Mouse (Mus musculus) testis, postnatal 10 days (tissue): ENCODE data around the gene Lsmem1.
"Not testable (repeated sequence)": the region's sequence is repeated elsewhere in the genome, so short reads cannot be mapped to it uniquely, and the experiment has no call there.

ENCODE experiments used
- DNase-seq: peaks from one replicate; pipeline ENCODE4 v3.0.0; 2021; ENCODE audit warnings: low spot score

The Lsmem1 gene

DNA sequence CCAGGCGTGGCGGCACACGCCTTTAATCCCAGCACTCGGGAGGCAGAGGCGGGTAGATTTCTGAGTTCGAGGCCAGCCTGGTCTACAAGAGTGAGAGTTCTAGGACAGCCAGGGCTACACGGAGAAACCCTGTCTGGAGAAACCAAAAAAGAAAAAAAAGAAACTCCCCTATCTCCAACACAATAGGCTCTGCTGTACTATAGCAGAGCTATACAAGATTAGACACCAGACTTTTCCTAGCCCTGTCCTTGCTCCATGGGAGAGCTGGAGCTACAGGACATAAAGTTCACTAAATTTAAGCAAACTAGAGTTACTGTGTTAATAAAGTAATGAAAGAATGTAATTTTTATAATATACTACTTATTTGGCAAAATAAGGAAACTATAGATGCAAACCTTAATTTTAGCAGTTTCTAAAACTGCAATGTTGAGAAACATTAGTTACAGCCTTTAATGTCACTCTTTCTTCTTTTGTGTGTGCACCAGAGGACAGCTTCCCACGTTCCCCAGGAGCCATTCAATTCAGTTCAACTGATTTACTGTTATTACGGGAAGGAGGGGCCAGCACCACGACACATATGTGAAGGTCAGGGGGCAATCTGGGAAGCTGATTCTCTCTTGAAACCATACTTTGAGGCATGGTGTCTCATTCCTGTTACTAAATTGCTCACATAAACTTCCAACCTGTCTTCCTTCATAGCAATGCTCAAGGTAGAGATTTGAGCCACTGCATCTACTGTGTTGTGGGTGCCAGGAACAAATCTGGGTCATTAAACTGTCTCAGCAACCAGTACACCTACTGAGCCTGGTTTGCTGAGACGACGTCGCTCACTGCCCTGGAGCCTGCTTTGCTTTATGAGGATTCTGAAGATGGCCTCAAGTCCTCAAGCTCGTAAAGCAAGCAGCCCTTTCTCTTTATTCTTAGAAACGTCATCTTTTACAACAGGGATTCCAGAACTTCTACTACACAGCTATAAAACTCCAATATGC is 15.9 kb upstream of the Lsmem1 start:
- no peak for DNase-seq

DNA sequence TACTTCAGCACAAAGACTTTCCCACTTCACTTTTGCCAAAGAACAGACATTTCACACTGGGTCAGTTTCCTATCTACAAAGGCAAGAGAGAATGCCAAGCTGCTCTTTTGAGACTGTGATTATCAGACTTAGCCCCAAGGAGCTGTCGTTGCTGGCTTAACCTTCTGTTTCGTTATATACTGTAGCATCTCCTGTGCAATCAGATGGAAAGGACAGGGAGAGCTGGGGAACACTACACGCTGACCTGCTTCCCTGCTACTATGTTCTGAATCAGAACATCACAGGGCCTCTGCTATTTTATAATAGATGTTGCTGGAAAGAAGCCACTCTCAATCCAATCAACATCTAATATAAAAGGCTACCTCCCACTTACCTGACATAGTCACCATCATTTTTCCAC is 9.8 kb upstream of the Lsmem1 start:
- no peak for DNase-seq

GRCm38 (mm10) chr12:40207909-40208308 is 8.6 kb upstream of the Lsmem1 start:
- DNase-seq = no peak

DNA sequence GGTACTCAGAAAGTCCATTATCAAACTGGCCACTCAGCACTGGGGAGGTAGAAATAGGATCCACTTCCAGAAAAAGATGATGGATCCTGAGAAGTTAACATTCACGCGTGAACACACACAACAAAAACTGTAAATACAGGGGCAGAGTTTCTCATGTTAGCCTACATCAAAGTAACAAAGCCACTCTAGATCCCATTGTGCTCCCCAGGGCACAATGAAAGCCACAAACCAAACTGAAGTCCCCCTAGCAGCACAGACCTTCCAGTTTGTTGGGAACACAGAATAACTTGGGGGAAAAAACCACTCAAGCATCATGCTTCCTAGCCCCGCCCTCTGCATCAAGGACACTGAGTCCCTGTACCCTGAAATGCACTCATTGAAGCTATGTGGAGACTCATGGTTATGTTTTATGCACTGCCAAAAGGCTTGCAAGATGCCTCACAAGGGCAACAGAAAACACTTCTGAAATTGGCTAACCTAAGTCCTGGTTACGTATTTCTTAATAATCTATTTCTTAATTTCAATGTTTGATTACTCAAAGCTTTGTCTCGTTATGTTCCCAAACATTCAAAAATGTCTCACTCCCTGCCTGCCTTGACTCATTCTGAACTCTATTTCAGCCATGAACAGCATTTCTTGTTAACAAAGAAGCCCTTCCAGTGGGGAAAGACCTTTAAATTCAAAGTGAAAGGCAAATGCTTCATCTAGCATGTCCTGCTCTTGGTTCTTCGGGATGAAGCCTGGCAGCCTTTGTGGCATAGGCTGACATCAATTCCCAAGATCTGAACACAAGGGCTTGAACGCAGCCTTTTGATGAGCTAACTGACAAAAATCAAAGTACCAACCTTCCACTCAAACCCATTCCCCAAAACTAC is 3.1 kb upstream of the Lsmem1 start:
- no peak for DNase-seq

- DNase-seq = no peak
These were observed 1.4 kb upstream of the Lsmem1 start for GRCm38 (mm10) chr12:40200484-40201235.

- DNase-seq = peak; percentile 69
These were observed 609 bp upstream of the Lsmem1 start for GRCm38 (mm10) chr12:40199795-40200402.

GRCm38 (mm10) chr12:40198427-40198826 is 863 bp downstream of the Lsmem1 start:
- no peak for DNase-seq

DNA sequence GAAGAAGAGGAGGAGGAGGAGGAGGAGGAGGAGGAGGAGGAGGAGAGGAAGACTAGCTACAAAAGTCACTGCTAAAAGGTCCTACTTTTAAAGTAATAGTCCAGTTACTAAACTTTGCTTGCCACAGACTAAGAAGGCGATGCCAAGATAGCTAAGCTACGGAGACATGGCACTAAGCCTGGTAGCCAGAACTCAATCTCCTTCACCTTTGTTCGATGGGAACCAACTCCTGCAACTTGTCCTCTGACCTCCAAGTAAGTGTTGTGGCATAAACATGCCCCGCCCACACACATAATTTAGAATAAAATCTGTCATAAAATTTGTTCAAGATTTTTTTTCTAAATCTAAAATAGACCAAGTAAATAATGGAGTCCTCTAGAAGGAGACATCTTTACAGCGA is 1.3 kb downstream of the Lsmem1 start:
- no peak for DNase-seq

- DNase-seq = no peak
These were observed 1.8 kb downstream of the Lsmem1 start for GRCm38 (mm10) chr12:40197511-40197910.

- no peak for DNase-seq
These were observed 13.8 kb downstream of the Lsmem1 start for GRCm38 (mm10) chr12:40185474-40185873.

- peak; percentile 66 for DNase-seq
These were observed 22.2 kb downstream of the Lsmem1 start for GRCm38 (mm10) chr12:40177089-40177488.

GRCm38 (mm10) chr12:40176158-40176557 is 23.1 kb downstream of the Lsmem1 start:
- no peak for DNase-seq

DNA sequence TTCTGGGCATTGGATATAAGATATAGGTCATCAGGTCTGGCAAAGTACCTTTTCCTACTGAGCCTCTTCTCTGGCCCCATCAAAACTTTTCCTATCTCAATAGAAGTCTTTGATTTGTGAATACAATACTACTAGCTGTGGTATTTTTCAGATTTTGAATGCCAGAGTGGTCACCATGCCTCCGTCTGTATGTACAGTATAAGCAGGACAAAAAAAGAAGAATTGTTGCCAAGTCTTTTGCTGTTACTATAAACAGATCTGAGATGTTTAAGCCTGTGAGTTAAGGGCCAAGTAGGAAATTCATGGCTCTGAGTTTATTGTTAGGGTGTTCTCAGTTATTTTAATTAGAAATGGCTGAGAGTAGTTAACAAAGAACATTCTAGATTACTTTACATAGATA is 24.1 kb downstream of the Lsmem1 start:
- DNase-seq = not testable (repeated sequence)

GRCm38 (mm10) chr12:40171637-40172036 is 27.7 kb downstream of the Lsmem1 start:
- DNase-seq = no peak

GRCm38 (mm10) chr12:40169675-40170074 is 29.6 kb downstream of the Lsmem1 start:
- no peak for DNase-seq

DNA sequence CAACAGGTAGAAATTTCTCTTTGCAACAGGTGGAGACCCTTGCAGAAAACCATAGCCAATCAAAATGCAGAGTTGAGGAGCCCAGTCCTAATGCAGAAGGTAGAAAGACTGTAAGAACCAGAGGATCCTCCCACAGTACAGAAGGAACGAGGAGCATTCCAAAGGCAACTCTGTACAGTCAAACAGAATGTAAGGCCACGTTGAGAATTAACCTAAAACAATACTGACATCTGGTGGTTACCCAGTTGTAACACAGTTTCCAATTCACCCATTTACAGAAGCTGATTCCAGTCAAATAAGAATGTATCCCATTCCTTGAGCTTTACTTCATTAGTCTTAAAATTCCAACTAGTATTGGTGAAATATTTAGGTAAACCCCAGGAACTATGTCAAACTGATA is 34.7 kb downstream of the Lsmem1 start:
- DNase-seq = no peak

DNA sequence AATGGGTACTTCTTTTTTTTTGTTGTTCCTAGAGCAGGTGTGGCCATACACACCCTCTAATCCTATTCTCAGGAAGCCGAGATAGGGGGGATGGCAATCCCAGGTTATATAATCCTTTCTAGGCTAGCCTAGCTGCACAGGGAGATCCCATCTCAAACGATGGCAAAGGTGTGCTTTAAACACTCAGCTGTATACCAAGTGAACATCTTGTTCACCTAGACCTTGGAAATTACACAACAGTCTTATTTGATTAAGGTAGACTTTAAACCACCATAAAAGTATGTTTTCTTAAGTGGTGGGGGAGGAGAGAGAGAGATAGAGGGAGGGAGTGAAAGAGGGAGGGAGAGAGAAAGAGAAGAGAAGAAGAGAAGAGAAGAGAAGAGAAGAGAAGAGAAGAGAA is 38.5 kb downstream of the Lsmem1 start:
- DNase-seq = no peak

DNA sequence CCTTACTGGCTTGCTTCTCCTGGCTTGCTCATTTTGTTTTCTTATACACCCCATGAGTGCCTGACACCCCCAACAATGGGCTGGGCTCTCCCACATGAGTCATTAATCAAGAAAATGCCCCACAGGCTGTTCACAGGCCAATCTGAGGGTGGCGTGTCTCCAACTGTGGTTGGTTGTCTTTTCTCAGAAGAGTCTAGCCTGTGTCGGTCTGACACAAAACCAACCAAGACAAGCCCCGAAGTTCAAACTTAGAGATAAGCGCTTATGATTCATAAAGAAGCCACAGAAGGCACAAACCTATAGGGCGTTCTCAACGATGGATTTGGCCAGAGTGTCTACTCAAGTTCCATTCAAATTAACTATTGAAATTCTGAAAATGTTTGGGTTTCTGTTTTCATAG is 45.1 kb downstream of the Lsmem1 start:
- DNase-seq = no peak

GRCm38 (mm10) chr12:40152353-40153069 is 46.8 kb downstream of the Lsmem1 start:
- no peak for DNase-seq

DNA sequence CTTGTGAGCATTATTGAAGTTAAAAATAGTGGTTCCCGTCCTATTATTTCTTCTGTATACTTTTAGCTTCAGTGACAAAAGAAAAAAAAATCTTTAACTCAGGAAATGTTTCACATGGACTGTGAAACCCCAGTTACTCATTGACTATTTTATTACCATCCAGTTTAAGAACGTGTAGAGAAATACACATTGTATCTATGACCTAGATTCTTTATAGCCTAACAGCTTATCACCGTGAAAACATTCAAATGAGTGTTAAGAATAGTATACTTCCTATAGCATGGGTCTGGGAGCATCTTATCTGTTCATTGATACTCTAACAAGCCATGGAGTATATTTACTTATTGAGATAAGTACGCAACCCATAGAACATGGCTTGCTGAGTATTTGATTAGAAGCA is 52.0 kb downstream of the Lsmem1 start:
- no peak for DNase-seq

- DNase-seq = no peak
These were observed 52.8 kb downstream of the Lsmem1 start for GRCm38 (mm10) chr12:40146510-40146909.
